Mouse (Mus musculus) subcutaneous adipose tissue, adult 2 months (tissue): Measurements from ENCODE around the gene Ugt1a1. TPM values are rescaled to one million over a fixed set of nuclear protein-coding genes. Genes with fewer than 3 reads are reported as not detected.

Source experiments
- polyA plus RNA-seq: library from polyadenylated mRNA; depleted of rRNA; stranded (reverse); fragments of >200 nt; gene quantifications from 2 replicates; pipeline ENCODE4 v1.2.3, GENCODE M21; 2012; ENCODE audit warnings: low replicate concordance; rRNA removed

Gene Ugt1a1
- 0.62 and 2.2 TPM in 2 replicates for polyA plus RNA-seq

DNA sequence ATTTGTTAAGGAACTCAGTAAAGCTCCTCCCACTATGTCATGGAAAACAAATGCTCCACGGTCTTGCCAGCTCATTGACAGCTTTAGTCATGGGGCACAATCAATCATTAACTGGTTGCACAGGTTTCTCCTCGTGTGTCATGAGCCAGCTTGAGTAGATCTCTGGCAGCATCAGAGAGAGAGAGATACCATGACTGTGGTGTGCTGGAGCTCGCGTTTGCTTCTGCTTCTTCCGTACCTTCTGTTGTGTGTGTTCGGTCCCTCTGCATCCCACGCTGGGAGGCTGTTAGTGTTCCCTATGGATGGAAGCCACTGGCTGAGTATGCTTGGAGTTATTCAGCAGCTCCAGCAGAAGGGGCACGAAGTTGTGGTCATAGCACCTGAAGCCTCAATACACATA lies at the start of gene Ugt1a1:
Ugt1a1 (plus strand) TSS at position 148 of the 400 bp plus-strand sequence.

DNA sequence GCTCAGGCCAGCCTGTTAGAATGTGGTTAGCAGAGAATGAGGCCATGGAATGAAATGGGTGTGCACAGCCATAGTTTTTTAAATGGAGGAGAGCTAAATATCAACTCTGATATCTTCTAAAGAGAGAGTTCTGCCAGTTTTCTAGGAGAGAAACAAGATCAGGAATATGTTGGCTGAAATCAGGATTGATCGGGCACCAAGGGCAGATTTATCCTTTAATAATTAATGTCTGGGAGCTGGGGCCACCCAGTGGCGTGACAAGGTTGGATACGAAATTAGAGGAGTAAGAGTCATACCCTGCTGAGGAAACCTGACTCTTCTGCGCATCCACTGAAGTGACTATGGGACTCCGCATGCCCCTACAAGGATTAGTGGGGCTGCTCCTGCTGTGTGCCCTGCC lies 46.0 kb upstream of the Ugt1a1 start, which contains the start of gene Ugt1a5:
Ugt1a5 (plus strand) TSS at position 302 of the 400 bp plus-strand sequence.

DNA sequence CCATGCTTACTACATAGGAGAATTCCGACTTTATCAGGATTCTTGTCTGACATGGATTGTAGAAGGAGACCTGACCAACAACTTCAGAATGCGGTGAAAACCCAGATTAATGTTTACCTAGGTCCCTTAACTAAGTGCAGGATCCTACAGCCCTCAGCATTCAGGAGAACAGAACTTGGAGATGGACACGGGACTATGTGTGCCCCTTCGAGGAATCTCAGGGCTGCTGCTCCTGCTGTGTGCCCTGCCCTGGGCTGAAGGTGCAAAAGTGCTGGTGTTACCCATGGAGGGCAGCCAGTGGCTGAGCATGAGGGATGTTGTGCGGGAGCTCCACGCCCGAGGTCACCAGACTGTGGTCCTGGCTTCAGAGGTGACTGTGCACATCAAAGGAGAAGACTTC lies 11.3 kb upstream of the Ugt1a1 start, which contains the start of gene Ugt1a2:
Ugt1a2 (plus strand) TSS at position 146 of the 400 bp plus-strand sequence.

DNA sequence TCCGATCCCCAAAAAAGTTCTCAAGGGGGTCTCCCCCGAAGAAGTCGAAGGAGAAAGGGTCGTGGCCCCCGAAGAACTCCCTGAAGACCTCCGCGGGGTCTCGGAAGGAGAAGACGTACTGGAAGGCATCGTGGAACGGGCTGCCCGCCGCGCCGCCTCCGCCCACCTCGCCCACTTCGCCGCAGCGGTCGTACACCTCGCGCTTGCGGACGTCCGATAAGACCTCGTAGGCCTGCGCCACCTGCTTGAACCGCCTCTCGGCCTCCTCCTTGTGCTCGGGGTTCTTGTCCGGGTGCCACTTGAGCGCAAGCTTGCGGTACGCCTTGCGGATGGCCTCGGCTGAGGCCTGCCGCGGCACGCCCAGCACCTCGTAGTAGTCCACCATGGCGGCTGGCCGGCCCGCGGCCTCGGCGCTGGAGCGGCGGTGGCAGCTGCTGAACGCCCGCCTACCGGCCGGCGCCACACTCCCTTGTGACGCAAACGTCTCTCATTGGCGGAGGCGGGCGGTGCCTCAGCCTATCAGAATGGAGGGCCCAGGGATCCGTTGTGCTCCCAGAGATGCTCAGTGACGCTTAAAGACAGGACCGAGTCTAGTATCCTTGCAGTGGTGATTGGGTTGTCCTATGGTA lies 6.4 kb upstream of the Ugt1a1 start, which contains the start of gene Dnajb3:
Dnajb3 (minus strand) TSS at position 489 of the 629 bp plus-strand sequence.

DNA sequence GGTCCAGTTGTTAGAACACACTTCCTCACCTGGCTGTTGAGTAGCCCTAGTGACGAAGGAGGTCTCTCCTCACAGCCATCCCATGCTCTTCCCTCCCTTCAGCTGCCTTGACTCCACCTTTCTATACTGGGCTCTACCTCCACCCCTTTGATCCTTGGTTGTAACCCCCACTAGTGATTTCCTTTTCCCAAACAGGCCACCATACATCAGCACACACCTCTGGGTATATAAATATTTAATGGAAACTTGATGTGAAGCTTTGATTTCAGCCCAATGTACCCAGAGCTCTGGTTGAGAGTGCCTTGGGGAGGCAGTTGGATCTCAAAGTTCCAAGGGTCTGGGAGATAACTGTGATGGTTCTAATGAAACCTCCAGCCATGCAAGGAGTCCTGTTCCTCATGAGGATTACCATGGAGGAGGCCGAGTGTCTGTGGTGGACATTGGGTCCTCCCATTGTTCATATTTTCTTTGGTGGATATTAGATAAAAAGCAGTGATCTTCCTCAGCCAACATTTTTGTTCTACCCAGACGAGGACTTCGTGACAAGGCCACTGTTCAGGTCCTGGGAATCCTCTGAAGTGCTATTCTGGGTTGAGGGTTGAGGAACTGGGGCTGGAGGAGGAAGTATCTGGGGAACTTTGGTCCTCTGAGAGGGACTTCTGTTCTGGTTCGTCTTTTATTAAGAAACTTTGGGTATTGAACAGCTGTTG lies 15.1 kb downstream of the Ugt1a1 start, which contains the start of gene Mroh2a:
Mroh2a (plus strand) TSS at position 317 of the 710 bp plus-strand sequence.

Other genes with a start within 250 kb of the Ugt1a1 start
- 17.3 and 17.5 TPM in 2 replicates for gene Usp40, start 203.4 kb upstream of the Ugt1a1 start, polyA plus RNA-seq
- 0.11 and 0.30 TPM in 2 replicates for gene Ugt1a10, start 156.6 kb upstream of the Ugt1a1 start, polyA plus RNA-seq
- 0.27 and 1.1 TPM in 2 replicates for gene Ugt1a9, start 141.2 kb upstream of the Ugt1a1 start, polyA plus RNA-seq
- gene Ugt1a8, start 124.1 kb upstream of the Ugt1a1 start, polyA plus RNA-seq = 0.69 TPM in 1 of 2 replicates, not detected in the other
- 10.8 and 16.0 TPM in 2 replicates for gene Ugt1a7c, start 116.9 kb upstream of the Ugt1a1 start, polyA plus RNA-seq
- 26.5 and 159 TPM in 2 replicates for gene Ugt1a6b, start 108.7 kb upstream of the Ugt1a1 start, polyA plus RNA-seq
- gene Ugt1a6a, start 77.2 kb upstream of the Ugt1a1 start, polyA plus RNA-seq = 44.0 and 172 TPM in 2 replicates
- 0.40 and 1.0 TPM in 2 replicates for gene Ugt1a5, start 45.9 kb upstream of the Ugt1a1 start, polyA plus RNA-seq
- 0.33 TPM in 1 of 2 replicates, not detected in the other for gene Ugt1a2, start 11.4 kb upstream of the Ugt1a1 start, polyA plus RNA-seq
- gene Dnajb3, start 6.2 kb upstream of the Ugt1a1 start, polyA plus RNA-seq = 2.8 TPM in 1 of 2 replicates, not detected in the other
- 0.16 and 0.62 TPM in 2 replicates for gene Mroh2a, start 15.0 kb downstream of the Ugt1a1 start, polyA plus RNA-seq
- 43.1 and 84.3 TPM in 2 replicates for gene Hjurp, start 65.7 kb downstream of the Ugt1a1 start, polyA plus RNA-seq
- gene Trpm8, start 65.7 kb downstream of the Ugt1a1 start, polyA plus RNA-seq = not detected in 2 replicates
- gene Spp2, start 195.0 kb downstream of the Ugt1a1 start, polyA plus RNA-seq = 0.81 TPM in 1 of 2 replicates, not detected in the other